Mouse (Mus musculus) mouse embryonic stem cell (cell line): ENCODE measurements around the gene Pelo.

Experiments used
- in situ Hi-C, 2 experiments: fragments of 300-500 bp; cut with MboI; formaldehyde crosslinking; loops; 1 replicate in 1 of 2; 3 replicates in 1 of 2; pipeline ENCODE4 v1.14.3; 2019 to 2020; ENCODE audit warnings: low sequenced_read_pairs in 2 of 2, low pct_unique_long_range_greater_than_20kb in 1 of 2, mixed read lengths in 1 of 2; ENCODE audit not compliant: unreplicated experiment in 1 of 2

The Pelo gene

GRCm38 (mm10) chr13:115067324-115067967, 22.5 kb downstream of the Pelo start:
- in situ Hi-C loops = no loop called here

- in situ Hi-C loops = no loop called here
These were observed 32.4 kb downstream of the Pelo start for GRCm38 (mm10) chr13:115057555-115057954.

GRCm38 (mm10) chr13:115054783-115055182, 35.2 kb downstream of the Pelo start:
- in situ Hi-C loops = no loop called here

- in situ Hi-C loops = no loop called here
These were observed 37.4 kb downstream of the Pelo start for GRCm38 (mm10) chr13:115052568-115052967.

- in situ Hi-C loops = no loop called here
These were observed 39.1 kb downstream of the Pelo start for GRCm38 (mm10) chr13:115050660-115051559.

GRCm38 (mm10) chr13:115042652-115043051, 47.3 kb downstream of the Pelo start:
- in situ Hi-C loops = no loop called here
